Mouse (Mus musculus): Measurements from ENCODE around the gene Pex10.

GRCm38 (mm10) chr4:155018066-155018465 is 48.8 kb upstream of the Pex10 start:
- no peak for TF ChIP-seq CTCF (IDR thresholded peaks at IDR 0.05; ENCODE audit: low read depth)
- TF ChIP-seq EP300 (IDR thresholded peaks at IDR 0.05; ENCODE audit: low read depth): no peak
